Mouse (Mus musculus) small intestine, adult 2 months (tissue): ENCODE results near the gene Atp13a1. TPM values are rescaled to one million over a fixed set of nuclear protein-coding genes. Genes with fewer than 3 reads are reported as not detected.

Experiments used
- H3K27ac ChIP-seq: fragments of 200-500 bp; 2 replicates; pipeline ENCODE4 v1.5.1; 2012; ENCODE audit warnings: low read depth, low read length, control low read depth, inconsistent platforms; ENCODE audit not compliant: insufficient read depth
- H3K27me3 ChIP-seq: fragments of 200-500 bp; 2 replicates; pipeline ENCODE4 v1.6.1; 2012; ENCODE audit warnings: mild to moderate bottlenecking, moderate library complexity, low read length, inconsistent platforms; ENCODE audit not compliant: control insufficient read depth, insufficient read depth
- H3K36me3 ChIP-seq: fragments of 200-500 bp; 2 replicates; pipeline ENCODE4 v1.6.1; 2012; ENCODE audit warnings: mild to moderate bottlenecking, low read length, control low read depth, inconsistent platforms; ENCODE audit not compliant: control insufficient read depth, insufficient read depth
- H3K4me1 ChIP-seq: fragments of 200-500 bp; 2 replicates; pipeline ENCODE4 v1.6.1; 2012; ENCODE audit warnings: low read length, inconsistent platforms, mixed read lengths; ENCODE audit not compliant: control insufficient read depth, insufficient read depth, insufficient read length
- H3K4me3 ChIP-seq: fragments of 200-500 bp; 2 replicates; pipeline ENCODE4 v1.5.1; 2012; ENCODE audit warnings: low read depth, mild to moderate bottlenecking, control low read depth, inconsistent platforms, low read length, moderate library complexity
- CTCF ChIP-seq: fragments of 200-500 bp; IDR thresholded peaks from 2 replicates; pipeline ENCODE4 v1.5.1; 2012; ENCODE audit warnings: low read depth, mild to moderate bottlenecking, control low read depth, inconsistent platforms, low read length, moderate library complexity, mixed read lengths; ENCODE audit not compliant: insufficient replicate concordance, insufficient read length; ENCODE audit errors: extremely low read depth
- POLR2A ChIP-seq: fragments of 200-500 bp; IDR thresholded peaks from 2 replicates; pipeline ENCODE4 v1.6.1; 2012; ENCODE audit warnings: low read depth, mild to moderate bottlenecking, control low read depth, inconsistent platforms, low read length, moderate library complexity
- WGBS: fragments of 180-500 bp; shearing (Covaris S2); methylation state at CpG from one replicate; pipeline ENCODE4 v1.1.7; 2018; 5-methylcytosine and 5-hydroxymethylcytosine counted together
- polyA plus RNA-seq: library from polyadenylated mRNA; depleted of rRNA; stranded (reverse); fragments of >200 nt; gene quantifications from 2 replicates; pipeline ENCODE4 v1.2.3, GENCODE M21; 2012

Atp13a1 gene
- polyA plus RNA-seq, 1 experiment, result 102 TPM

DNA sequence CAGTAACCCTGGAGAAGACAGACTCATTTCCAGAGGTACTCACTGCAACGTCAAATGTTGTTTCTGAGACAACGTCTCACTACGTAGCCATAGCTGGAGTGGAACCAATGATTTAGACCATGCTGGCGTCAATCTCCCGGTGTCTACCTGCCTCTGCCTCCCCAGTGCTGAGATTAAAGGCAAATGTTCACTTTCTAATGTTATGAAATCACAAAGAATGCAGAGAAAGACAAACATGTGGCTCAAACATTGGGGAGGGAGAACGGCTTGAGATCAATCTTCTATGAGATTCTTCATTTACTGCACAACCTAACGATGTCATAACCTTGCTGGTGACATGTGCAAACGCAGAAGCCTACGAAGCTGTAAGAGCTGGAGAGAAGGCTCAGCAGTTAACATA, 19.7 kb upstream of the Atp13a1 start:
- 77% methylated on average over 9 of the region's 9 CpGs for WGBS
- Histone ChIP-seq H3K4me3 (no peak overlapping the region), H3K27me3 (no peaks in the 10 kb centered on the region), H3K27ac (no peak overlapping the region), H3K36me3 (peaks cover 25% of the 10 kb centered on the region), H3K4me1 (no peaks in the 10 kb centered on the region)
- TF ChIP-seq POLR2A, result no peak
- no peak for TF ChIP-seq CTCF

DNA sequence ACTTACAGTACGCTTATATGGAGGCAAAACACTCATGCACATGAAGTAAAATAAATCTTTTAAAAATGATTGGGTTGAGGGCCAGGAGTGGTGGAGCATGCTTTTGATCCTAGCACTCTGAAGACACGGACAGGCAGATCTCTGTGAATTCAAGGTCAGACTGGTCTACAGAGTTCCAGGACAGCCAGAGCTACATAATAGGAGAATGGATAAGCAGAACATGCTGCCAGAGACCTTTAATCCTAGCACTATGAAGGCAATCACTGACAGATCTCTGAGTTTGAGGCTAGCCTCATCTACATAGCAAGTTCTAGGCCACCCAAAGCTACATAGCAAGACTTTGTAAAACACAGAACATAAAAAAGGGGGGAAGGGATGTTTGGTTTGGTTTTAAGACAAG, 18.9 kb upstream of the Atp13a1 start:
- TF ChIP-seq POLR2A (no peak), CTCF (no peak)
- no peak overlapping the region for H3K4me3 ChIP-seq
- no peaks in the 10 kb centered on the region for H3K27me3 ChIP-seq
- 87% methylated on average over 2 of the region's 2 CpGs for WGBS
- peaks cover 17% of the 10 kb centered on the region for H3K36me3 ChIP-seq
- no peak overlapping the region for H3K27ac ChIP-seq
- H3K4me1 ChIP-seq, result no peaks in the 10 kb centered on the region

GRCm38 (mm10) chr8:69774503-69775148, 16.3 kb upstream of the Atp13a1 start, which contains the start of gene Gm20422:
Gm20422 (minus strand) TSS chr8:69774886.
- H3K27me3 ChIP-seq, result no peaks in the 10 kb centered on the region
- peak within 1 kb of the TSS; percentile 97 for H3K27ac ChIP-seq
- under 1% methylated on average over 41 of the region's 41 CpGs for WGBS
- no peak for TF ChIP-seq CTCF
- TF ChIP-seq POLR2A, result peak; percentile 73
- peaks cover 2% of the 10 kb centered on the region; the same call in 1 of the 2 replicates for H3K36me3 ChIP-seq
- H3K4me3 ChIP-seq, result peak within 1 kb of the TSS; percentile 82
- H3K4me1 ChIP-seq, result no peaks in the 10 kb centered on the region

DNA sequence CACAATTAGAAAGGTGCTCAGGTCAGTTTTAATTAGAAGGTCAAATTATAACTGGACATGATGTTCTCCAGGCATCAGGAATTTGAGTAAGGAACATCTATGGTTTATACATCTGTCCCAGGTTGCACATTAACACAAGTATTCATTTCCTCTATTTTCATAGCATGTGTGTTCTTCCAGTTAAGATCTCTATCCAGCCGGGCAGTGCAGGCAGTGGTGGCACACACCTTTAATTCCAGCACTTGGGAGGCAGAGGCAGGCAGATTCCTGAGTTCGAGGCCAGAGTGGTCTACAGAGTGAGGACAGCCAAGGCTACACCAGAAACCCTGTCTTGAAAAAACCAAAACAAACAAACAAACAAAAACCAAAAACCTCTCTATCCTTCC, 15.8 kb upstream of the Atp13a1 start:
- Histone ChIP-seq H3K36me3 (peaks cover 1% of the 10 kb centered on the region; the same call in 1 of the 2 replicates), H3K27me3 (no peaks in the 10 kb centered on the region), H3K4me3 (no peak overlapping the region), H3K27ac (no peak overlapping the region), H3K4me1 (no peaks in the 10 kb centered on the region)
- TF ChIP-seq CTCF (no peak), POLR2A (no peak)
- WGBS, result 42% methylated on average over 2 of the region's 2 CpGs

GRCm38 (mm10) chr8:69777111-69777510, 13.9 kb upstream of the Atp13a1 start:
- 65% methylated on average over 9 of the region's 12 CpGs for WGBS
- Histone ChIP-seq H3K36me3 (no peaks in the 10 kb centered on the region), H3K27me3 (no peaks in the 10 kb centered on the region), H3K4me1 (no peaks in the 10 kb centered on the region), H3K27ac (no peak overlapping the region), H3K4me3 (no peak overlapping the region)
- no peak for TF ChIP-seq POLR2A
- no peak for TF ChIP-seq CTCF

DNA sequence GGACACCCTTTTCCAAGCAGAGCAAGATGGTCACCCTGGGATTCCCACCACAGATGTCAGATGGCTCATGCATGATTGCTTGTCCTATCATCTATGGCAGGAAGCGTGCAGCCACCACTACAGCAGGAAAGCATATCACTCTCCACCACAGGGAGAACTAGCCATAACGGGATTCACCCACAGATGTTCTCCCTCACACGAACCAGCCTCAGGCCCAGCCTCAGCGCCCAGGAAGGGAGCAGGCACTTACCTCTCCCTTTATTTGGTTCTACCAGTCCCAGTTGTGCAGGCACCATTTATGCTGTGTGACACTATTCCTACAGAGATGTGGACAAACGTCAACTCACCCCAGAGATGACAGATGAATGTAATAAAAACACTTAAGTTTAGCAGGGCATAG, 1.9 kb upstream of the Atp13a1 start:
- TF ChIP-seq POLR2A (no peak), CTCF (no peak)
- Histone ChIP-seq H3K27me3 (no peaks in the 10 kb centered on the region), H3K27ac (no peak overlapping the region), H3K4me3 (no peak overlapping the region), H3K36me3 (peaks cover 3% of the 10 kb centered on the region; the same call in 1 of the 2 replicates), H3K4me1 (peaks cover 4% of the 10 kb centered on the region; the same call in 1 of the 2 replicates)
- 86% methylated on average over 5 of the region's 5 CpGs for WGBS

DNA sequence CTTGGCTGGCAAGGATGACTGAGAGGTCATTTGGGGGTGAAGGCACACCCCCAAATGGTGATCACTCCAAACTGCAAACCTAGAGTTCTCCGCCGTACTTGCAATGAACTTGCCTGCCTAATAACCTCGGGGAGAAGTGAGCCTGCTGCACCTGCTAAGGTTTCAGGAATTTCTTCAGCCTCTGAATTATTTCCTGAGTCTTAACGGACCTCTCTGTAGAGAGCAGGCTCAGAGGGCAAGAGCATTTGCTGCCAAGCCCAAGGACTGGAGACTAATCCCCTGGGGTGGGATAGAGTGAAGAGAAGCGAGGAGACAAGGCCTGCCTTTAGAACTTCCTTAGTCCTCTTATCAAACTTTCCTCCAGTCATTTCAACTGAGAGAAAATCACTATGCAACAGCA, 1.2 kb upstream of the Atp13a1 start:
- peaks cover 4% of the 10 kb centered on the region; the same call in 1 of the 2 replicates for H3K4me1 ChIP-seq
- peaks cover 9% of the 10 kb centered on the region for H3K36me3 ChIP-seq
- H3K4me3 ChIP-seq, result no peak overlapping the region
- 27% methylated on average over 5 of the region's 5 CpGs for WGBS
- no peak overlapping the region for H3K27ac ChIP-seq
- H3K27me3 ChIP-seq, result no peaks in the 10 kb centered on the region
- TF ChIP-seq POLR2A, result no peak
- TF ChIP-seq CTCF, result no peak
